Mouse (Mus musculus) forebrain, embryonic 14.5 days (tissue): ENCODE measurements at regions not wholly inside any gene's neighbourhood (a gene's known extent, or its start where the extent isn't known, plus 50 kb on each side); places are given as distances from the start of the nearest gene placed in this dataset.

Source experiments
- ATAC-seq: fragments of 200-750 bp; cut with Nextera tagmentation; 2 replicates; pipeline ENCODE4 v1.8.0; 2017; ENCODE audit warnings: mild to moderate bottlenecking, moderate library complexity
- DNase-seq: peaks from one replicate; pipeline ENCODE4 v3.0.0-alpha.2; 2015; ENCODE audit warnings: low spot score
- H3K27ac ChIP-seq: fragments of 300-500 bp; sonication (generic); 2 replicates; pipeline ENCODE4 v1.5.1; 2014; ENCODE audit warnings: low read depth, mild to moderate bottlenecking, control low read depth, low read length, moderate library complexity
- H3K27me3 ChIP-seq: fragments of 300-500 bp; sonication (generic); replicated peaks from 2 replicates; pipeline ENCODE4 v1.6.1; 2014; ENCODE audit warnings: low read length, control low read depth, mixed read lengths; ENCODE audit not compliant: control insufficient read depth, insufficient read depth
- H3K36me3 ChIP-seq: fragments of 300-500 bp; sonication (generic); 2 replicates; pipeline ENCODE4 v1.6.1; 2014; ENCODE audit warnings: low read length, control low read depth; ENCODE audit not compliant: control insufficient read depth, insufficient read depth
- H3K4me1 ChIP-seq: fragments of 300-500 bp; sonication (generic); 2 replicates; pipeline ENCODE4 v1.6.1; 2014; ENCODE audit warnings: antibody characterized with exemption, low read length, control low read depth; ENCODE audit not compliant: control insufficient read depth, insufficient read depth
- H3K4me2 ChIP-seq: fragments of 300-500 bp; sonication (generic); 2 replicates; pipeline ENCODE4 v1.6.1; 2014; ENCODE audit warnings: mild to moderate bottlenecking, control low read depth, low read length
- H3K4me3 ChIP-seq: fragments of 300-500 bp; sonication (generic); 2 replicates; pipeline ENCODE4 v1.5.1; 2014; ENCODE audit warnings: low read depth, low read length, control low read depth
- H3K9ac ChIP-seq: fragments of 300-500 bp; sonication (generic); 2 replicates; pipeline ENCODE4 v1.6.1; 2014; ENCODE audit warnings: mild to moderate bottlenecking, low read length, control low read depth, moderate library complexity
- H3K9me3 ChIP-seq: fragments of 300-500 bp; sonication (generic); replicated peaks from 2 replicates; pipeline ENCODE4 v1.6.1; 2016; ENCODE audit warnings: low read length, control low read depth, mixed read lengths; ENCODE audit not compliant: control insufficient read depth
- WGBS: fragments of 180-500 bp; shearing (Covaris S2); extraction: QIAGEN DNeasy Blood & Tissue Kit; methylation state at CpG from one replicate; pipeline ENCODE4 v1.1.7; 2014; 5-methylcytosine and 5-hydroxymethylcytosine counted together

GRCm38 (mm10) chr4:125211459-125212175 lies 84.0 kb upstream of the Zc3h12a start:
- DNase-seq, result no peak
- WGBS, result 67% methylated on average over 4 of the region's 4 CpGs
- ATAC-seq, result no peak

GRCm38 (mm10) chr4:125210719-125211118 lies 83.1 kb upstream of the Zc3h12a start:
- no peak for DNase-seq
- H3K27me3 ChIP-seq, result no peaks in the 10 kb centered on the region
- no peak overlapping the region for H3K9ac ChIP-seq
- H3K27ac ChIP-seq, result no peak overlapping the region
- no peaks in the 10 kb centered on the region for H3K36me3 ChIP-seq
- no peak overlapping the region for H3K4me3 ChIP-seq
- 74% methylated on average over 6 of the region's 6 CpGs for WGBS
- no peak overlapping the region for H3K4me2 ChIP-seq
- no peak for ATAC-seq
- H3K9me3 ChIP-seq, result peaks cover 3% of the 10 kb centered on the region; the same call in 1 of the 2 replicates
- no peaks in the 10 kb centered on the region for H3K4me1 ChIP-seq

More at GRCm38 (mm10) chr4:125211459-125212175, 84.0 kb upstream of the Zc3h12a start:
- no peaks in the 10 kb centered on the region for H3K4me1 ChIP-seq
- H3K4me2 ChIP-seq, result no peak overlapping the region
- no peak overlapping the region for H3K9ac ChIP-seq
- H3K27ac ChIP-seq, result no peak overlapping the region
- H3K36me3 ChIP-seq, result no peaks in the 10 kb centered on the region
- H3K4me3 ChIP-seq, result no peak overlapping the region
- H3K27me3 ChIP-seq, result no peaks in the 10 kb centered on the region
- peaks cover 10% of the 10 kb centered on the region; the same call in 1 of the 2 replicates for H3K9me3 ChIP-seq

GRCm38 (mm10) chr4:125208136-125208915 lies 80.7 kb upstream of the Zc3h12a start:
- Histone ChIP-seq H3K4me1 (no peaks in the 10 kb centered on the region), H3K9me3 (no peaks in the 10 kb centered on the region), H3K27ac (no peak overlapping the region), H3K4me2 (no peak overlapping the region), H3K36me3 (no peaks in the 10 kb centered on the region), H3K9ac (no peak overlapping the region), H3K27me3 (no peaks in the 10 kb centered on the region), H3K4me3 (no peak overlapping the region)
- DNase-seq, result no peak
- no peak for ATAC-seq
- 76% methylated on average over 17 of the region's 17 CpGs for WGBS

GRCm38 (mm10) chr4:125203521-125203920 lies 75.9 kb upstream of the Zc3h12a start:
- peaks cover 4% of the 10 kb centered on the region; the same call in 1 of the 2 replicates for H3K4me1 ChIP-seq
- no peak overlapping the region for H3K4me2 ChIP-seq
- no peak for DNase-seq
- no peak overlapping the region for H3K9ac ChIP-seq
- H3K27ac ChIP-seq, result no peak overlapping the region
- no peaks in the 10 kb centered on the region for H3K9me3 ChIP-seq
- no peak overlapping the region for H3K4me3 ChIP-seq
- ATAC-seq, result no peak
- no peaks in the 10 kb centered on the region; the same call in 1 of the 2 replicates for H3K27me3 ChIP-seq
- 88% methylated on average over 8 of the region's 8 CpGs for WGBS
- no peaks in the 10 kb centered on the region for H3K36me3 ChIP-seq

- no peaks in the 10 kb centered on the region; the same call in 1 of the 2 replicates for H3K27me3 ChIP-seq
- no peaks in the 10 kb centered on the region for H3K9me3 ChIP-seq
- H3K4me1 ChIP-seq, result peaks cover 10% of the 10 kb centered on the region
- ATAC-seq, result no peak
- no peak overlapping the region for H3K27ac ChIP-seq
- no peaks in the 10 kb centered on the region for H3K36me3 ChIP-seq
- no peak overlapping the region for H3K4me2 ChIP-seq
- H3K9ac ChIP-seq, result no peak overlapping the region
- H3K4me3 ChIP-seq, result no peak overlapping the region
- DNase-seq, result peak; percentile 44
- WGBS, result 72% methylated on average over 12 of the region's 12 CpGs
Measured at GRCm38 (mm10) chr4:125201638-125202325, 74.1 kb upstream of the Zc3h12a start.

- Histone ChIP-seq H3K4me3 (no peak overlapping the region), H3K9me3 (no peaks in the 10 kb centered on the region), H3K36me3 (no peaks in the 10 kb centered on the region), H3K27me3 (no peaks in the 10 kb centered on the region; the same call in 1 of the 2 replicates), H3K27ac (no peak overlapping the region), H3K9ac (no peak overlapping the region), H3K4me1 (peaks cover 12% of the 10 kb centered on the region), H3K4me2 (no peak overlapping the region)
- ATAC-seq, result no peak
- WGBS, result 62% methylated on average over 5 of the region's 5 CpGs
- DNase-seq, result peak; percentile 39
Measured at GRCm38 (mm10) chr4:125200762-125201161, 73.1 kb upstream of the Zc3h12a start.

- H3K27ac ChIP-seq, result no peak overlapping the region
- no peak overlapping the region for H3K4me2 ChIP-seq
- H3K4me3 ChIP-seq, result no peak overlapping the region
- no peak overlapping the region for H3K9ac ChIP-seq
- H3K9me3 ChIP-seq, result no peaks in the 10 kb centered on the region
- DNase-seq (no peak), ATAC-seq (no peak)
- H3K36me3 ChIP-seq, result no peaks in the 10 kb centered on the region
- WGBS, result 10% methylated on average over 5 of the region's 5 CpGs
- H3K27me3 ChIP-seq, result no peaks in the 10 kb centered on the region; the same call in 1 of the 2 replicates
- H3K4me1 ChIP-seq, result peaks cover 23% of the 10 kb centered on the region
Measured at GRCm38 (mm10) chr4:125199281-125199680, 71.6 kb upstream of the Zc3h12a start.

- Histone ChIP-seq H3K27me3 (no peaks in the 10 kb centered on the region; the same call in 1 of the 2 replicates), H3K4me2 (no peak overlapping the region), H3K4me3 (no peak overlapping the region), H3K9me3 (no peaks in the 10 kb centered on the region), H3K9ac (no peak overlapping the region), H3K4me1 (peaks cover 35% of the 10 kb centered on the region), H3K36me3 (no peaks in the 10 kb centered on the region), H3K27ac (peak overlapping the region; percentile 84)
- 62% methylated on average over 7 of the region's 7 CpGs for WGBS
- ATAC-seq (no peak), DNase-seq (no peak)
Measured at GRCm38 (mm10) chr4:125195901-125196435, 68.3 kb upstream of the Zc3h12a start.
